In the genomic region with DNA sequence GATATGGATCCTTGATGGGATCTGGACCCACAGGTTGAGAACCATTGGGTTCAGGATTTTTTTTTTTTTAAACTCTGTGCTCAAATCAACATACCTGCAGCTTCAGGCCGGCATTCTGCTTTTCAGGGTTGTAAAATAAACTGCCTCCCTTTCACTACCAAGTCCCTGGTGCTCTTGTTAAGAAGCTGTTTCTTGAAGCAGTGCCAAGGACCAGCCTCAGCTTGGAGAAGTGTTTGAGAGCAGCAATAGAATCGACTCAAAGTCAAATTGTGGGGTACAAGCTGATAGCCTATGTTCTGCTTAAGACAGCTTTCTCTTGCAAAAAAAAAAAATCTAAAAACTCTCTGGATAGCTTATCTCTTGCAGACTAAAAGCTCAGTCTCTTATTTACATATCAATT, we compare ENCODE assay signal across 20 mouse cellular contexts. TPM values are rescaled to one million over a fixed set of nuclear protein-coding genes. Genes with fewer than 3 reads are reported as not detected.
"Had no signal": no experiment of that assay in that cellular context is flagged by ENCODE, and none has a peak within 500 bp of the region (broad histone marks: within the 10 kb centered on the region; RNA-seq: fewer than 3 reads in every experiment).

No protein-coding gene starts in this region.

- H3K4me3 ChIP-seq: limb, embryonic 15.5 days; lung, embryonic 15.5 days; midbrain, embryonic 15.5 days; myocyte; neural tube, embryonic 13.5 days had no signal

- H3K9ac ChIP-seq: limb, embryonic 15.5 days; liver, embryonic 14.5 days; liver, postnatal 0 days; lung, embryonic 15.5 days; midbrain, embryonic 15.5 days; neural tube, embryonic 13.5 days had no signal

- H3K4me2 ChIP-seq: limb, embryonic 15.5 days; liver, embryonic 11.5 days; lung, embryonic 15.5 days; midbrain, embryonic 15.5 days; neural tube, embryonic 13.5 days had no signal

- ATAC-seq: liver, postnatal 0 days; midbrain, embryonic 15.5 days had no signal

- DNase-seq: kidney, adult 18-20 months; kidney, adult 9 months; kidney, postnatal 14 days; kidney, postnatal 4 days; left cerebral cortex, postnatal 4 days; liver, postnatal 0 days; lung, postnatal 10 days; lung, postnatal 4 days; thymus, adult 18-20 months; thymus, postnatal 36 days had no signal

- H3K36me3 ChIP-seq: limb, embryonic 15.5 days; lung, embryonic 15.5 days; midbrain, embryonic 15.5 days; neural tube, embryonic 13.5 days had no signal

- H3K27ac ChIP-seq: limb, embryonic 15.5 days; liver, embryonic 14.5 days; lung, embryonic 15.5 days; midbrain, embryonic 15.5 days; neural tube, embryonic 13.5 days had no signal

- H3K9me3 ChIP-seq: limb, embryonic 15.5 days; lung, embryonic 15.5 days; midbrain, embryonic 15.5 days; neural tube, embryonic 13.5 days had no signal

- H3K4me1 ChIP-seq: lung, embryonic 15.5 days; midbrain, embryonic 15.5 days; neural tube, embryonic 13.5 days had no signal

- H3K27me3 ChIP-seq: limb, embryonic 15.5 days; lung, embryonic 15.5 days; midbrain, embryonic 15.5 days; neural tube, embryonic 13.5 days had no signal

RNA-seq across cellular contexts. Expression of gene Kcnf1, which starts 34.9 kb away (rescaled TPM):
- total RNA-seq: megakaryocyte, adult 5-6 weeks; monocyte, adult 5-6 weeks; neutrophil, adult 5-6 weeks had no signal
